Mouse (Mus musculus) adrenal gland, postnatal 4 days (tissue): ENCODE measurements around the gene Srsf11. TPM values are rescaled to one million over a fixed set of nuclear protein-coding genes. Genes with fewer than 3 reads are reported as not detected.

Experiments used
- DNase-seq, 2 experiments: peaks; one replicate each; pipeline ENCODE4 v3.0.0; 2021 to 2022; ENCODE audit warnings: low spot score in 2 of 2, mixed read lengths in 2 of 2
- total RNA-seq, 2 experiments: library from RNA; stranded (reverse); gene quantifications; 2 replicates each; pipeline ENCODE4 v1.2.3; 2021

Gene Srsf11
- total RNA-seq, 2 experiments from 2014 or later: 217 to 245 TPM

- DNase-seq: no peak
These were observed 40.7 kb downstream of the Srsf11 start for GRCm38 (mm10) chr3:157995726-157996125.

- DNase-seq: no peak
These were observed 43.1 kb downstream of the Srsf11 start for GRCm38 (mm10) chr3:157993322-157993721.

GRCm38 (mm10) chr3:157979619-157980018 is 56.8 kb downstream of the Srsf11 start:
- DNase-seq: no peak

- no peak for DNase-seq
These were observed 63.2 kb downstream of the Srsf11 start for GRCm38 (mm10) chr3:157973236-157973635.

GRCm38 (mm10) chr3:157971151-157971550 is 65.3 kb downstream of the Srsf11 start:
- DNase-seq: no peak

Other genes starting within 250 kb of the Srsf11 start
- 10 to 100 TPM; 12.4 to 15.0 TPM for gene Cth, start 111.6 kb downstream of the Srsf11 start, total RNA-seq
- 10 to 100 TPM; 57.5 to 62.0 TPM for gene Ankrd13c, start 89.4 kb downstream of the Srsf11 start, total RNA-seq
- 10 to 100 TPM; 42.9 to 44.3 TPM for gene Lrrc40, start within 50 bp of the Srsf11 start, total RNA-seq